Mouse (Mus musculus) cerebellum, adult 2 months (tissue): ENCODE data around the gene Slc13a5. TPM values are rescaled to one million over a fixed set of nuclear protein-coding genes. Genes with fewer than 3 reads are reported as not detected.

Source experiments
- DNase-seq, 2 experiments: peaks; one replicate each; pipeline ENCODE4 v3.0.0; 2021
- H3K27ac ChIP-seq: fragments of 200-500 bp; 2 replicates; pipeline ENCODE4 v1.5.1; 2012; ENCODE audit warnings: low read length, control low read depth, inconsistent platforms; ENCODE audit not compliant: insufficient read depth
- H3K27me3 ChIP-seq: fragments of 200-500 bp; 2 replicates; pipeline ENCODE4 v1.6.1; 2012; ENCODE audit warnings: inconsistent platforms, mild to moderate bottlenecking, low read length, moderate library complexity; ENCODE audit not compliant: control insufficient read depth, insufficient read depth
- H3K4me1 ChIP-seq: fragments of 200-500 bp; 2 replicates; pipeline ENCODE4 v1.6.1; 2011; ENCODE audit warnings: low read length; ENCODE audit not compliant: control insufficient read depth, insufficient read depth
- H3K4me3 ChIP-seq: fragments of 200-500 bp; replicated peaks from 2 replicates; pipeline ENCODE3; 2011; ENCODE audit warnings: mild to moderate bottlenecking, low read depth, low read length, control low read depth; ENCODE audit not compliant: insufficient read depth
- CTCF ChIP-seq: fragments of 200-500 bp; IDR thresholded peaks from 2 replicates; pipeline ENCODE4 v1.5.1; 2011; ENCODE audit warnings: low read depth, mild to moderate bottlenecking, control low read depth, low read length, moderate library complexity, borderline replicate concordance; ENCODE audit not compliant: insufficient read depth
- POLR2A ChIP-seq: fragments of 200-500 bp; IDR thresholded peaks from 2 replicates; pipeline ENCODE4 v1.6.1; 2011; ENCODE audit warnings: low read length, control low read depth, borderline replicate concordance; ENCODE audit not compliant: insufficient read depth
- WGBS: fragments of 180-500 bp; shearing (Covaris S2); methylation state at CpG from one replicate; pipeline ENCODE4 v1.1.7; 2018; 5-methylcytosine and 5-hydroxymethylcytosine counted together
- polyA plus RNA-seq: library from polyadenylated mRNA; depleted of rRNA; stranded (reverse); fragments of >200 nt; gene quantifications from 2 replicates; pipeline ENCODE4 v1.2.3, GENCODE M21; 2012

Slc13a5 gene
- polyA plus RNA-seq, 1 experiment: 9.6 TPM

GRCm38 (mm10) chr11:72226901-72227300, 40.1 kb downstream of the Slc13a5 start:
- H3K4me1 ChIP-seq: peaks cover 8% of the 10 kb centered on the region
- H3K27me3 ChIP-seq: no peaks in the 10 kb centered on the region
- TF ChIP-seq POLR2A: no peak
- no peak for TF ChIP-seq CTCF
- whole genome bisulfite sequencing: 79% methylated on average over 6 of the region's 6 CpGs
- no peak for DNase-seq
- no peak overlapping the region for H3K27ac ChIP-seq
- H3K4me3 ChIP-seq: no peak overlapping the region

GRCm38 (mm10) chr11:72226020-72226791, 40.8 kb downstream of the Slc13a5 start:
- peak; percentile 60 to 76 for DNase-seq
- WGBS: 31% methylated on average over 10 of the region's 10 CpGs
- Histone ChIP-seq H3K4me3 (no peak overlapping the region), H3K27ac (no peak overlapping the region), H3K27me3 (no peaks in the 10 kb centered on the region), H3K4me1 (peaks cover 8% of the 10 kb centered on the region)
- TF ChIP-seq CTCF: no peak
- no peak for TF ChIP-seq POLR2A

DNA sequence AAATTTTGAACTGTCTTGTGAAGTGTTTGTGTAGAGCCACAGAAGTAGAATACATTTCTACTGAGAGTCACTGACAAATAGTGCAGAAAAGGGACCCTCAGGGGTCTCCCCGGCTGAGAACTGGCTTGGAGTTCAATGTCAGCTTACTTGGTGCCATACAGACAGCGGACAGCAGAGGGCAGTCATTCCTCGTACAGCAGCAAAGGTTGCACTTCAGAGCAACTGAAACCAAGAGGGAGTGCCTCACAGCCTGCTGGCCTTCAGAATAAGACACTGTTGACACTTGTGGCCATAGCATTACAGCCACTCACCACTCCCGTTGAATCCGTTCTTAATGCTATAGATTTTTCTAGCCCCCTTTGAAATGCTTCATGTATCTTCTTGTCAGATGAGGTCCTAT, 42.2 kb downstream of the Slc13a5 start:
- H3K4me1 ChIP-seq: peaks cover 8% of the 10 kb centered on the region
- TF ChIP-seq POLR2A (no peak), CTCF (peak; percentile 94)
- H3K27ac ChIP-seq: no peak overlapping the region
- DNase-seq: peak; percentile 68 to 81
- 9% methylated on average over 5 of the region's 5 CpGs for WGBS
- H3K27me3 ChIP-seq: no peaks in the 10 kb centered on the region
- no peak overlapping the region for H3K4me3 ChIP-seq

DNA sequence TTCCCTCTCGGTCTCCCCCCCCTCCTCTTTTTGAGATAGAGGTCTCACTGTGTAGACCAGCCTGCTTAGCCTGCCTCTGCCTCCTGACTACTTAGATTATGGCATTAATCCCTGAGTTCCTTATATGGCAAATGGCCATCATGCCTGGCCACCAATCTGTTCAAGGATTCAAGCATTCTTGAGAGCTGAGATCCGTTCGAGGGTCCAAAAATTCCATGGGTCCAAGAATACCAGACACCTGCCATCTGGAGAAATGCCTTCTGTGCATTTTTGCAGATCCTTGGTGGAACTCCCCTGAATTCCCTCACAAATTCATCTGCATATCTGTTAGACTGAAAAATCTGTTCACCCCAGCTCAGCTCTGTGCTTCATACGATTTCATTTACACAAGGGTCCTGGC, 43.6 kb downstream of the Slc13a5 start:
- TF ChIP-seq POLR2A (no peak), CTCF (no peak)
- Histone ChIP-seq H3K4me1 (peaks cover 8% of the 10 kb centered on the region), H3K27ac (no peak overlapping the region), H3K4me3 (no peak overlapping the region), H3K27me3 (no peaks in the 10 kb centered on the region)
- 66% methylated on average over 4 of the region's 4 CpGs for WGBS
- no peak for DNase-seq

DNA sequence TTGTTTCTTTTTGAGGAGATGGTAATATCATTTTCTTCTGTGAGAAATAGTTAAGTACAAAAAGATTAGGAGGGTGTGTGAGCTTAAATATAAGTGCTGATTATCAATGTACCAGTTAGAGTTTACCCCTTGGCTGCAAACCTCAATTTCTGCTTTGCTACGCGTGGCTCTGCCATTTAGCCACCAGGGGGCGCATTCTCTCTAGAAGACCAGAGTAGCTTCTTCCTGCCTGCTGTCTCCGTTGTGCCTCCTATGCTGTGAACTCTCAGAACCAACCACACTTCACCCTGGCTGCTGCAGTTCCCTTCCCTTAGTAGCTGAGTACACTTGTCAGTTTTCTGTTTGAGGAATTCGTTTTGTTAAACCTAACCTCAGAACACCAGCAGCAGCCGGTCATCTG, 45.7 kb downstream of the Slc13a5 start:
- H3K4me1 ChIP-seq: peaks cover 4% of the 10 kb centered on the region
- no peak overlapping the region for H3K27ac ChIP-seq
- 21% methylated on average over 6 of the region's 6 CpGs for WGBS

DNA sequence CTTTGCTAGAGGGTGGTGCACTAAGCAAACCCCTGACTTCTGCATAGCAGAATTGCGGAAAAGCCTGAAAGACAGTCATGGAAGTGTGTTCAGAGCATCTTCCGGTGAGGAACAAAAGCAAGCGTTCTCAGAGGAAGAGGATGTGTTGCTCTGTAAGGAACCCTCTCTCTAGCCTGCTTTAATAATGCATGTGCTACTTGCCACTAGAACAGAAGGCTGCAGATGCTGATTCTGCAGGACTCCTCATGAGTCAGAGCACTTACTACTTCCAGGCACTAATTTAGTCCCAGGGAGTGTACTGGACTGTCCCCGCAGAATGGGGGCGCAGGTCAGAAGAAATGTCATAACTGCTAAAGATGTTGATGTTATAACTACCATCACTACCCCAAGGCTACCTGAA, 49.9 kb downstream of the Slc13a5 start:
- TF ChIP-seq POLR2A (no peak), CTCF (no peak)
- Histone ChIP-seq H3K4me1 (no peaks in the 10 kb centered on the region), H3K4me3 (no peak overlapping the region), H3K27ac (no peak overlapping the region), H3K27me3 (no peaks in the 10 kb centered on the region)
- WGBS: 74% methylated on average over 5 of the region's 5 CpGs
- no peak for DNase-seq

More for the DNA sequence above, 45.7 kb downstream of the Slc13a5 start:
- no peak overlapping the region for H3K4me3 ChIP-seq
- DNase-seq: peak; percentile 51 to 60
- TF ChIP-seq POLR2A (no peak), CTCF (peak; percentile 83)
- H3K27me3 ChIP-seq: no peaks in the 10 kb centered on the region

DNA sequence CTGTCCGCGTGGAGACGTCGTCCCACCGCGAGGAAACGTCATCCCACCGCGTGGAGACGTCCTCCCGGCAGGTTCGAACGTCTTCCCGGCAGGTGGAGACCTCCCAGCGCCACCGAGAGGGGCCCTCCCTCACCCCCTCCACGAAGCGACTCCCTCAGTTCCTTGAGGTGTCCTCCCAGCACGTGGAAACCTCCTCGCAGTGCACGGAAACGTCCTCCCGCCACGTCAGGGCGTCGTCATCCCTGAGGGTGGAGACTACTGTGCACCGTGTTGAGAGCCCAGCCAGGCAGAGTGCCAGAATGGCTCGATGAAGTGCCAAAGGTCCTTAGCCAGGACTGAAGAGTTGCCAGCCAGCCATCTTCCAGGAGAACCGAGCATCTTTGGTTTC, 51.6 kb downstream of the Slc13a5 start, which contains the start of gene Med31:
Med31 (minus strand) TSS at position 183 of the 388 bp plus-strand sequence.
- Histone ChIP-seq H3K27ac (peak within 1 kb of the TSS; percentile 39), H3K4me1 (no peaks in the 10 kb centered on the region), H3K4me3 (peak within 1 kb of the TSS; percentile 84), H3K27me3 (no peaks in the 10 kb centered on the region)
- peak; percentile 88 for DNase-seq
- TF ChIP-seq CTCF: no peak
- TF ChIP-seq POLR2A: peak; percentile 37; the same call in 1 of the 2 replicates
- WGBS: under 1% methylated on average over 29 of the region's 29 CpGs
